Mouse (Mus musculus): ENCODE results near the gene Rap1gap.
A peak's percentile ranks its signal among the peaks of the same experiment; 100 is the strongest.

Rap1gap gene

DNA sequence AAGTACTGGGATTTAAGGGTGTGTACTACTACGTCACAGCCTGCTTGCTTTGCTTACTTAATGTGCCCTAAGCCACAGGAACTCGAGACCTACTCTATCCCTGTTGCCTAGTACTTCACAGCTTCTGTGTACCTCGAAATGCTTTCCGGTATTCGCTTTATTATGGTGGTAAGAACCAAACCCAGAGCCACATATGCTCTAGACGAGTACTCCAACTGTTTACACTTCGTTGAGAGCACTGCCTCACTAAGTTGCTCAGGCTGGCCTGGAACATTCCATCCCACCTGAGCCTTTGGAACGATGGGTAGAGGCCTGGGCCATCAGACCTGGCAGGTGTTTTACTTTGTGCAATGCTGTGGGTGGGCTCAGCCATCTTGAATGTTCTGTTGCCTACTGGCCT is 30.8 kb downstream of the Rap1gap start:
- no peak for DNase-seq (ENCODE audit: low spot score)

DNA sequence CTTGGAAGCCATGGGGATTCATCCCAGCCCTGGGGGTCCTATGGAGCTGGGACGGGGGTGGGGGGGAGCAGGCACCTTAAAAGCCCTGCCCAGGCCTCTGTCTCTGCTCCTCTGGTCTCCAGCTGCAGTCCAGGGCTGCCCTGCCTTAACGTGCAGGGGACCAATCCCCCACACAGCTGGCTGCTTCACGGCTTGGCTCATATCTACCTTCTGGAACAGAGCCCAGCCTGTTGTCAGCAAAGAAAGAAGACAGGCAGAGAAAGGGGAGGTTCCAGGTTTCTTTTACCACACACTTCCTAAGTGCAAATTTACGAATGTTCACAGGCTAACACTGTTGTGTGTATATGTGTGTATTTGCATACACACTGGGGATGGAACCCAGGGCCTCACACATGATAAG is 31.4 kb downstream of the Rap1gap start:
- DNase-seq (ENCODE audit: low spot score), result no peak

DNA sequence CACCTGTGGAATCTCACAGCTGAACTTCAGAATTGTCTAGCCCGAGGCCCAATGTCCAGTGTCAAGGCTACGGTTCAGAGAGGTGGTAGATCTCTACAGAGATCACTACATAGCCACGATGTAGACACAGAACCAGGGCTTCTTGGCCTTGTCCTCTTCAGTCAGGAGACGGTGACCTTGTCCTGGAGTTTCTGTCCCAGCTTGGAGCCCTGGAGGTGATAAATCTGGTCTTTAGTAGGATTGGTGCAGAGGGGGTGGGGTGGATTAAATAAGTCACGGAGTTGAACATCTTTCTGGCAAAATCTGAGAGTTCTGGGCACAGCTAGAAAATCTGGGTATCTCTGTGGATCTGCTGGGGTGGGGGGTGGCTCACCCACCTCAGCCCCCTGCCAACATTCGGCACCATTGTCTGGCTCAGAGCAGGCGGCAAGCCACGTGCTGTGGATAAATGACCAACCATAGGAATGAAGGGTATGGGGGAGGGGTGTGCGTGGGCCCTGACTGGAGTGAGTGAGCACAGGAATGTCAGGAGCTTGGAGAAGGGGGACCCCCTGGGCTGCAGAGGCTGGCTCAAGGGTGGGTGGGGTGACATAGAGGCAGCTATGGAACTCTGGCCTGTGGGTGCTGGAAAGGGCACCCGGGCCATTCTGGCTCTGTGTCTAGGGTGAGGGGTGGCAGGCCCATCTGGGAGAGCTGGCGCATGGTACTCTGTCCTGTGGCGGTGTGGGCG is 32.8 kb downstream of the Rap1gap start:
- DNase-seq (ENCODE audit: low spot score), result no peak

DNA sequence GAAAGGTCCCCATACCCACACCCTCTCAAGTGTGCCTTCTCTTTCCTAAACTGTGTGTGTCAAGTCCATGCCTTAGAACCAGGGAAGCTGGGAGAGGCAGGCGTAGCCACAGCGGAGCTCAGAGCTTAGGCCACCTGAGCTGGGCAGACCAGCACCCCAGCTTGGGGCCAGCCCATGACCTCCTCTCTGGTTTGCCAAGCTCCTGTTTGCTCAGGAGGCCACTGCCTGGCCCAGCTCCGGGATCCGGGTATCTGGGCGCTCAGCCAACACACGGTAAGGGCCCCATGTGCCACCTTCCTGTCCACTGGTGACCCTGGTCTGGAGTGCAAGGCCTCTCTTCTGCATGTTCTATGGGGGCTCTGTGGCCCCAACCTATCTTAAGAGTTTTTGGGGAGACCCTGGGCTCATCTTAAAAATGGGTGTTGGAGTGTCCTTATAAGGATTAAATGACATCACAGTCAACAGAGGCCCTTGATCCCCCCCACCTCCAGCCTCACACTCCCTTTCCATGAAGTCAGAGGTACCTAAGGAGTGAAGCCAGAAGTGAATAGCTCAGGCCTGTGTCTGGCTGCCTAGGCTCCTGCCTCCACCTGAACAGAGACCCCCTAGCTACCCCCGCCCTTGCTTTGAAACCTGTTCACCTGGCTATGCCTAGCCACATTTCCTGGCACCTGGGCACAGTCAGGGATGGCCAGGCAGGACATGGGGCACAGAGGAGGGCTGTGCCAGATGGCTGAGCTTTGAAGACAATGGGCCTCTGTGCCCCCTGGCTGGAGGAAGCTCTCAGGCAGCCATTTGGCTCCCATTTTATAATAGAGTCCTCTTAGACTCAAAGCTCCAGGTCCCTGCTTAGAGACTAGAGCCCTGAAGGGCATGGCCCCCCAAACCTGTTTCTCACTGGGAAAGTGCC is 33.8 kb downstream of the Rap1gap start:
- no peak for DNase-seq (ENCODE audit: low spot score)

DNA sequence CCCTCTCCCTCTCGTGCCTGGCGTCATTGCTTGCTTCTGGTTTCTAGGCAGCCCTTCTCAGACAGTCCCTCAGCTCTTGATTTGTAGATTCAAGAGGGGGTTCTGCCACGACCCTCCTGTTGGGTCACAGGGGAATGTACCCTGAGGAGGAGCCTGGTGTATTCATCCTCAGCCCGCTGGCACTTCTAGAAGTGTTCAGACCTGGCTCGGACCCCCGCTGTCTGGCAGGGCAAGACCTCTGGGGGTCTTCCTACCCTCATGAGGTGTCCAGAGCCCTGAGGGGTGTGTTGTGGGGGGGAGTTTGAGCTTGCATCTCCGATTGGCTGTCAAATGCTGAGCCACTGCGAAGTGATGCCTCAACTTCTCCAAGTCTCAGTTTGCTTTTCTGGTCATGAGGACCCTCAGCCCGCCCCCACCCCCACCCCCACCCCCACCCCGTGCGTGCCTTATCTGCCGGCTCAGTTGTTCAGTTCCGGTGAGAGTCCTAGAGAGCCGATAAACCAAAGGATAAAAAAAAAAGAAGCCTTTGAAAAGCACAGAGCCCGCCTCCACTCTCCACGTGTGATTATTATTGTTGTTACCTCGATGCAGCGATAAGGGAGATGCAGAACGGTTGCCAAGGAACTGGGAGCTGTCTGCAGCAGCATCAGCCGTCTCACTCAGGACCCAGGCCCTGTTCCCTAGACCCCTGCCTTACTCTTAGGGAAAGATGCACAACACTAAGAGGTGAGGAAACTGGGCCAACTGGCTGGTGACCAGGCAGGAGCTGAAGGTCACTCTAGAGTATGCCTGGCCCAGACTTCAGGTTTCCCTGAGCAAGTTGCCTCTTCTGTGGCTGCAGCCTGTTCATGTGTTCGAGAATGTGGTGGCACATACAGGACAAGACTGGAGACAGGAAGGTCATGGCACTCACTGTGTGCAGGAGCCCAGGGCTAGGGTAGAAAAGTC is 35.0 kb downstream of the Rap1gap start:
- no peak for DNase-seq (ENCODE audit: low spot score)

DNA sequence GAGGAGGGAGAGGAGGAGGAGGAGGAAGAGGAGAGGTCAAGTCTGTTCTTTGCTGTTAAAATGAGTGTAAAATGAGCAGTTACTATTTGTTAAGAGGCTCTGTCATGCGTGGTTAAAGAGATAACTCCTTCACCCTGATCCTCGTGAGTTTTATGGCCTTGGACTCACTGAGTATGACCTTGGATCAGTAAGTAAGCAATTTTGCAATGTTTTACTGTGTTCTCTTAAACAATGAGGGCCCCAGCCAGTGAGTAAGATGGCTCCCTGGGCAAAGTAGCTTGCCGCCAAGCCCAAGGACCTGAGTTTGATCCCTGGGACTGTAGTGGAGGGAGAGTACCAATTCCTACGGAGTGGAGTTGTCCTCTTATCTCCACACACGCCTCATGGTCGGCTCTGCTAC is 36.4 kb downstream of the Rap1gap start:
- DNase-seq (ENCODE audit: low spot score), result no peak

DNA sequence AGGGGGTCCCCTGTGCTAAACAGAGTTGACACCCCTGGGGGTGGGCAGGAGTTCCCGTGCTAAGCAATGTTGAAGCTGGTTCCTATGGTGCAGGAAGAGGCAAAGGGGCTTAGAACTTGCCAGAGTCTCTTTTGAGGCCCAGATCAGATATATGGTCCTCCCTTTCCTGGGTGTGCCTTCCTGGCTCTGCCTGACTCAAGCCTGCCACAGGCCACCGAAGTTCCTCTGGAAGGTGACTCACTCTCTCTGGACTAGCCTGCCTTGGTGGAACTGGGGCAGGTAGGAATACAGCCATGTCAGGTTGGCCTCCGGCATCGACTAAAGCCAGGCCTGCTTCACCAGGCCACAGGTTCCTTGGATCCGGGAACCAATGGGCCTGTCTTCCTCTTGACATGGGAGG is 38.6 kb downstream of the Rap1gap start:
- no peak for DNase-seq (ENCODE audit: low spot score)

DNA sequence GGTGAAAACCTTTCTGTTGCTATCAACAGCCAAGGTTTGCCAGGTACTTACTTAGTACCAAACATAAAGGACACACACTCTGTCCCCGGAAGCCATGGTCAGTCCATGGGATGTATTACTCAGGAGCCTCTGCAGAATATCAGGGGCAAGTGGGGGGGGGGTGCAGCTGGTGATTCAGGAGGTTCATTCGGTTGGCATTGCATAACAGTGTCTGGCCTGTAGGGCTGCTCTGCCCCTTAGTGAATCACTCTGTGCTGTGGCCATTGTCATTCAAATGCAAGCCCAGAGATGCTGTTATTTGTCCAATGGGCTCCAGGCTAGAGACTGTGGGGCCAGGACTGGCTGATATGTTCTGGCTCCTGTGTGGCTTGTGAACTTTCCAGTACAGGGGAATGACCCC is 40.0 kb downstream of the Rap1gap start:
- no peak for DNase-seq (ENCODE audit: low spot score)

DNA sequence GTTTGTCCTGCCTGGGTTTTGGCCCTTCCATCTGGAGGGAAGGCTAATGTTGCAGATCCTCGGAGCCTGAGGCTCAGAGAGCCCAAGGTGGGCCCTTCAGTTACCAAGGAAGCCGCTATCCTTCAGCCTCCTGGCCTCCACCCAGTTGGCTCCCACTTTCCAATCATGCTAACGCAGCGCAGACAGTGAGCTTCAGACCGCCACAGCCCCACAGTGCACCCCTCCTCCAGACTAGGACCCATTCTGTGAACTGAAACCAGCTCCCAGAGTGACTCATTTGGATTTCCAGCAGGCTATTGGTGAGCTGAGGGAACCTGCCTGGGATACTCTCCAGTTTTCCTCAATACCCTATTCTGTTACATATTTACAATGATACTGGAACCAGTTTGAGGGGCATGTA is 40.9 kb downstream of the Rap1gap start:
- DNase-seq (ENCODE audit: low spot score), result no peak

DNA sequence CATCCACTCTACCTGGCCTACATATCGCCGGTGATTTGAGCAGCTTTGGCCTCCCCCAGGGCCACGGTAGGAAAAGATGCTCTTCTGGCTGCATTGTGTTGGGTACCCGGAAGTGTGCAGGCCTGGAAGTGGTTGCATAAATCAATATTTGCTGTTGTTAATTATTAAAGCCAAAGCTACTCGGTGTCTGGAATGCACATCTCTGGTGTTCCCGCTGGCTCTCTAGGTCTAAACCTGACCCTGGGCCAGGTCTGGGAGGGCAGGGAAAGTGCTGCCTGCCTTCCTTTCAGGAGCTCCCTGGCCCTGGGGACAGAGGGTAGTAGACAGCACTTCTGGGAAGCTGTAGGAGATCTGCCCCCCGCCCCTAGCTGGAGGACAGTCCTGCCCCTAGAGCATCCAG is 42.0 kb downstream of the Rap1gap start:
- DNase-seq (ENCODE audit: low spot score), result no peak

DNA sequence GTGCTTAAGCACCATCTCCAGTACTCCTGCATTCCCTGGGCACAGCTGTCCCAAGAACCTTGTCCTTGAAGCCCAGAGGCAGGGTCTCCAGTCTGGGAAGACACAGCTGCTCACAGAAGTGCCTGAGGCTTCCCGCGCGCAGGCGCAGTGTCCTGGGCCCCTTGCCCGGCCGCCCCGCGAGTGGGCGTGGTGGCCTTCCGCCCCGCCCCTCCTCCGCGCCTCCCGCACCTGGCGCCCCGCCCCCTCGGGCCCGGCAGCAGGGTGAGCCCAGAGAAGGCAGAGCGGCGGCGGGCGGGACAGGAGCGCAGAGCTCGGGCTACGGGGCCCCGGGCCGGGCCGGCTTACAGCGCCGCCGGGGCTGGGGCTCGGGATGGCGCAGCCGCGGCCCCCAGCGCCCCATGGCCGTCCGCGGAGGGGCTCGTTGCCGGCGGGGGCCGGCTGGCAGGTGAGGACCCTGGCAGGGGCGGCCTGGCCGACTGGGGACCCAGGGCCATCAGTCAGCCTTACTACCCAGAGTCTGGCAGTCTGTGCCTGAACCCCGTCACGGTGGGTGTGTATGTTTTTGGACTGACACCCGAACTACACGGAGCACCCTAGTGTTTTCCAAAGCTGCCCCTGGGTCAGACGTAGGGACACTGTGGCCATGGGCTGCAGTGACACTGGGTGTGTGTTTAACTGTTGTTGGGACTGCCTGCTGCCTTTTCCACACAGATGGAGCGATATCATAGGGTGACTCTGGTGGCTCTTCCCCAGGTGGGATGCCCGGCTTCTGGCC is 42.9 kb downstream of the Rap1gap start:
- DNase-seq (ENCODE audit: low spot score), result peak; percentile 69

DNA sequence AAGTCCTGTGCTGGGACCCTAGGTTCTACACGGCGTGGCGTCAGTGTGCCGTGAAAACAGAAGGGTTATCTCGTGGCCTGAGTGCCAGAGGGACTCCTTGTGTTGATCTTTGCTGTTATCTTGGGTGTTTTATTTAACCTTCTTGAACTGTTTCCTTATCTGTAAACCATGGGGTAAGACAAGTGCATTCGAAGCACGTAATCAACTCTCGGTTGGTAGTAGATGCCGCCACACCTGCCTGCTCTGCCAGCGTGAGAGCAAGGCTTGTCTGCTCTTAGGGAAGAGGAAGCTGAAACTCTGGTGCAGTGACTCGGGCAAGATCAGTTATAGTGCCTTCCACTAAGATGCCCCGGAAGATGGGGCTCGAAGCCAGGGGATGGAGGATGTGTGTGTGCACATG is 48.4 kb downstream of the Rap1gap start:
- DNase-seq (ENCODE audit: low spot score), result no peak

DNA sequence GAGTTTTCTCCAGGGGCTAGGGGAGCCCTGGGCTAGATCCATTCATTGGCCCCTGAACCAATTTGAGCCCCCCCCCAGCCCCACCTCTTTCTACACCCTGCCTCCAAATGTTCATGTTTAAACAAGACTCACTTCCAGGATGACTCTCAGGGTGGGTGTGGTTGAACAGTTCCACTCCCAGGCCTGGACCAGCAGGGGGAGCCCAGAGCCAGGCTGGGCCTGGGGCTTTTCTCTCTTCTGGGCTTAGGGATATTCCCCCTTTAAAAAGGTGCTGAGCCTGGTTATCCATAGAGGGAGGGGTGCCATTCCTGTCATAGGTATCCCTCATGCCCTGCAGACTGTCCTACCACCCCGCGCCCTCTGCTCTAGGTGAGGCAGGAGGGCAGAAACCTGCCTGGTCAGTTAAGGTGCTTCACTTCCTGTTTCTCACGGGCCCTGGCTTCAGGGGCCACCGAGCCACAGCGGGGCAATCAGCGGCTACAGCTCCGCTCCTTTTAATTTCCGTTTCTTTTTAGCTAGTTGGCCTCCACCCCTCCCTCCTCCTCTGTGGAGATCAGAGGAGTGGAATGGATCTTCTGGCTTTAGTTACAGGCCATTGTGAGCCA is 49.6 kb downstream of the Rap1gap start:
- no peak for DNase-seq (ENCODE audit: low spot score)

DNA sequence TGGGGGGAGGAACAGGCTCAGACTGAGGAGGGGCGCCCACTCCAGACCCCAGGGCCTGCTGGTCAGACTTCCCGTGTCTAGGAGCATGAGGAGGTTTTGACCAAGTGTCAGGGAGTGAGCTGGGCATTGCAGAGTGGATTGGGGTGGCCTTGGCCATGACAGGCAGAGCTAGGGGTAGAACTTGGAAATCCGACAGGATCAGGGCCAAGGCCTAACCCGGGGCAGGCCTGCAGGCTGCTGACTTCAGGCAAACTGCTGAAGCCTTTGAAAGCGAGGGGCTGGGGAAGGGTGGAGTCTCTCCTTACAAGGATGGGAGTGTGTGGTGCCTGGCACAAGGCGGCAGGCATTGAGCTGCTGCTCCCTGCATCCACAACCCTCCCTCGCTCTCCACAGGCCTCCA is 52.5 kb downstream of the Rap1gap start:
- DNase-seq (ENCODE audit: low spot score), result no peak

DNA sequence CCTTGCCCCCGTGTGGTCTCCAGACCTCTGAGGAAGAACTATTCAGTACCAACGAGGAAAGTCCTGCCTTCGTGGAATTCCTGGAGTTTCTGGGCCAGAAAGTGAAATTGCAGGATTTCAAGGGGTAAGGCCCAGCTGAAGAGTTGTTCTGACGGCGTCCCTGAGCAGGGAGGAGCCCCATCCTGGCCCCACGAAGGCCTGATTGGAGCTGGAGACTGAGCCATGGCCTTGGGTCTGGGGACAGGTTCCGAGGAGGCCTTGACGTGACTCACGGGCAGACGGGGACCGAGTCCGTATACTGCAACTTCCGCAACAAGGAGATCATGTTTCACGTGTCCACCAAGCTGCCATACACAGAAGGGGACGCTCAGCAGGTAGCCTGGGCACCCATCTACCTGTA is 53.1 kb downstream of the Rap1gap start:
- DNase-seq (ENCODE audit: low spot score), result no peak

DNA sequence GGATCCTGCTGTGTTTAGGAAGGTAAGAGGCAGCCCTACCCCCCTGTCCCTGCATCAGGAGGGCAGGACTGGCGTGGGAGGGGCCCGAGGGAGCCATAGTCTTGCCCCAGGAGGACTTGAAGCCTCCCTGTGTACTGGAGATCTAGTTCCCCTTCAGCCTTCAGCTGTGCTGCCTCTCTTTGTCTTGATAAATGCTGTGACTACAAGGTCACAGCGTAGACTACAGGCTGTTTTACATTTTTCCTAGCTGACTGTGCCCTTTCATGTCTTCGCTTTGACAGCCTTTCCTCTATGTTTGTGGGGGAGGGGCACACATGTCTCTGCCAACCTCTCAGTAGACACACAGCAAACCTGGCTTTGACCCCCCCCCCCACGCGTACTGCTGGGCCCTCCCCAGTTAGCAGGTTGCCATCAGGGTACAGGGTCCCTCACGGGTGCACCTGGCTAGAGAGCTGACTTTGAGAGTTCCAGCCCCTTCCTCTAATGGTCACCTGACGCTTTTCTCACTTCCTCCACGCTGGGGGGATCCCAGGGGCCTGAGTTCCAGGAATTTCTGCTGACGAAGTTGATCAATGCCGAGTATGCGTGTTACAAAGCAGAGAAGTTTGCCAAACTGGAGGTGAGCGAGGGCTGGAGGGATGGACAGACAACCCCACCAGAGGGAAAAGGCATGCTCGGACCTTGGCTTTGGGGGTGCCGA is 55.0 kb downstream of the Rap1gap start:
- DNase-seq (ENCODE audit: low spot score), result no peak

DNA sequence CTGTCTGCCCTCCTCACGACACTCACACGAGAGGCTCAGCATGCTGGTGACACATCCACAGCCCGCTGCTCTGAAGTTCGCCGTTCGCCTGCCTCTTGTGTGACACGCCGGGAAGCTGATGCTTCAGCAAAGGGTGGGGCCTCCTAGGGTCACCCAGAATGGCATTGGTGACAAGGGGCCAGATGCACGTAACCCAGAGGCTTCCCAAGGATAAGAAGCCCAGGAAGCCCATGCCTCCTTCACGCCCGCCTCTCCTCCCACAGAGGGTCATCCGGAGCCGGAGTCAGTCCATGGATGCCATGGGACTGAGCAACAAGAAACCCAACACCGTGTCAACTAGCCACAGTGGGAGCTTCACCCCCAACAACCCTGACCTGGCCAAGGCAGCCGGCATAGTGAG is 57.0 kb downstream of the Rap1gap start:
- DNase-seq (ENCODE audit: low spot score), result no peak

DNA sequence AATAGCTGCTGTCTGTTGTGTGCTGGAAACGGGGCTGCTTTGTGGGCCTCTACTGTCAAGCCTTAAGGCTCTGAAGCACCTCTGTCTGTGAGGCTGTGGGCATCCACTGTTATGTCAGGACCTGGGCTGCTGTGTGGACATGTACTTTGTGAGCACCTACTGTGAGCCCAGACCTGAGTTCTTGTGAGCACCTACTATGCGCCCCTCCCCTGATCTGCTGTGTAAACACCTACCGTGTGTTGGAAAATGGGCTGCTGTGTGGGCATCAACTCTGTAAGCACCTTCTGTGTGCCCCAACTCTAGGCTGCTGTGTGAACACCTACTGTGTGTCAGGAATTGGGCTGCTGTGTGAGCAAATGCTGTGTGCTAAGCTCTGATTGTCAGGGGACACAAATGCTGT is 57.7 kb downstream of the Rap1gap start:
- no peak for DNase-seq (ENCODE audit: low spot score)

DNA sequence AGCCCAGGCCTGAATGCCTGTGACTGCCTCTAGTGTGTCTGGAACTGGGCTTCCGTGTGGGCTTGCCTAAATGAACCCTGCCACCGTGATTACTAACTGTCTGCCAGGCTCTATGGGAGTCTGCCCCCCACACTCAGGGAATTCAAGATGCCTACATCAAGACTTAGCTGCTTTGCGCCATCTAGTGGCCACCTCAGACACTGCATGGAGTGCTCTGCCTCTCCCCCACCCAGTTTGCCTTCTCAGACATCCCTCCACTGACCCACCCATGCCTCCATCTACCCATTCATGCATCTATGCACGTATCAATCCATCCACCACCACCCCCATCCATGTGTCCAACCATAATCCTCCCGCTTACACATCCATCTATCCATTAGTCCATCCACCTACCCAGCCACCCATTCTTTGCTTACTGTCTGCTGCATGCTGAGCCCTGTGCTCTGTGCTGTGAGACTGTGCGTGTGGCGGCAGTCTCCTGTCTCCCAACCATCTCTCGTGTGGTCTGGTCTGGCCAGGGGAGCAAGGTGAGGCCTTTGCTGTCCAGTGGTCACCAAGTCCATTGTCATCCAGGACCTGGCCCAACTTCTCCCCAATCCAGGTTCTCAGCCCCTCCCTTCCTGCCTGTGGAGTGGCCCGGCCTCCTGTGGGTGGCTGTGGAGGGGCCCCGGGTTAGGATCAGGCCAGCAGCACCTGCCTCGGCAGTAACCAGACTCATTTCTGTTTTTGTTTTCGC is 58.3 kb downstream of the Rap1gap start:
- DNase-seq (ENCODE audit: low spot score), result no peak

DNA sequence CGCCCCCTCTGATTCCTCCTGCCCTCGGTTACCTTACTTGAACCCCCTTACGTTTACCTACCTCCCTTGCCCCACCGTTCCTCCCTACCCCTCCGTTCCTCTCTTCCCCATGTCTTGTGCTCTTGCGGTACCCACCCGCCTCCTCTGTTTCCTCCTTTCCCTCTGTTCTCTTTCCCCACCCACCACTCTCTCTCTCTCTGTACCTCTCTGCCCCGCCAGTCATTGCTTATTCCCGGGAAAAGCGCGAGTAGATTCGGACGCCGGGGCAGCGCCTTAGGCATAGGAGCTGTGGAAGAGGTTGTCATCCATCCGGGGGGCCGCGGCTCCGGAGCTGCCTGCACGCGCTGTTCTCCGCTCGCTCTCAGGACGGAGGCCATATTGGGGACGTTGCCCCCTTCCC is 59.0 kb downstream of the Rap1gap start:
- DNase-seq (ENCODE audit: low spot score), result no peak

All from urinary bladder, postnatal 10 days (tissue).